Mouse (Mus musculus): ENCODE measurements around the gene Calhm3. TPM values are rescaled to one million over a fixed set of nuclear protein-coding genes. Genes with fewer than 3 reads are reported as not detected.

The Calhm3 gene
- polyA plus RNA-seq (2015; fragmentation: Nextera tagmentation; extraction: Ambion mirVana) = not detected in 2 replicates

- H3K4me3 ChIP-seq (ENCODE audit: low read depth, low read length) = no peak within 1 kb of the TSS
- H3K36me3 ChIP-seq (replicated peaks; ENCODE audit: insufficient read depth, low read length) = no peaks in the 10 kb centered on the region
- no peak within 1 kb of the TSS for H3K27ac ChIP-seq (ENCODE audit: low read depth)
- TF ChIP-seq CTCF (IDR thresholded peaks at IDR 0.05; ENCODE audit: low read depth) (no peak), EP300 (IDR thresholded peaks at IDR 0.05; ENCODE audit: low read depth) (no peak)
- H3K9ac ChIP-seq (replicated peaks) = no peak within 1 kb of the TSS
- WGBS (ENCODE audit: insufficient replicate concordance) = 76% methylated on average over 11 of the region's 11 CpGs
- no peak within 1 kb of the TSS for H3K4me2 ChIP-seq (ENCODE audit: low read depth, low read length)
- DNase-seq = no peak
- H3K27me3 ChIP-seq (ENCODE audit: insufficient read depth, low read length) = no peaks in the 10 kb centered on the region
- H3K4me1 ChIP-seq (ENCODE audit: insufficient read depth) = no peaks in the 10 kb centered on the region
- no peaks in the 10 kb centered on the region for H3K9me3 ChIP-seq (ENCODE audit: low read length)
- no peak for ATAC-seq
Measured at GRCm38 (mm10) chr19:47157664-47158063, at the start of gene Calhm3. Calhm3 (minus strand) TSS chr19:47157764.

GRCm38 (mm10) chr19:47206126-47206525 lies 48.6 kb upstream of the Calhm3 start:
- H3K4me3 ChIP-seq (ENCODE audit: low read depth, low read length) = no peak overlapping the region
- WGBS (ENCODE audit: insufficient replicate concordance) = 77% methylated on average over 1 of the region's 1 CpGs
- no peak for TF ChIP-seq EP300 (IDR thresholded peaks at IDR 0.05; ENCODE audit: low read depth)
- no peak for TF ChIP-seq CTCF (IDR thresholded peaks at IDR 0.05; ENCODE audit: low read depth)
- H3K9me3 ChIP-seq (ENCODE audit: low read length) = no peaks in the 10 kb centered on the region
- no peaks in the 10 kb centered on the region for H3K27me3 ChIP-seq (ENCODE audit: insufficient read depth, low read length)
- no peaks in the 10 kb centered on the region for H3K4me1 ChIP-seq (ENCODE audit: insufficient read depth)
- H3K4me2 ChIP-seq (ENCODE audit: low read depth, low read length) = no peak overlapping the region
- ATAC-seq (no peak), DNase-seq (no peak)
- H3K27ac ChIP-seq (ENCODE audit: low read depth) = no peak overlapping the region
- no peak overlapping the region for H3K9ac ChIP-seq (replicated peaks)
- no peaks in the 10 kb centered on the region for H3K36me3 ChIP-seq (replicated peaks; ENCODE audit: insufficient read depth, low read length)

- Histone ChIP-seq H3K27me3 (ENCODE audit: insufficient read depth, low read length) (no peaks in the 10 kb centered on the region), H3K27ac (ENCODE audit: low read depth) (no peak overlapping the region), H3K9ac (replicated peaks) (no peak overlapping the region), H3K4me1 (ENCODE audit: insufficient read depth) (no peaks in the 10 kb centered on the region), H3K9me3 (ENCODE audit: low read length) (no peaks in the 10 kb centered on the region), H3K4me3 (ENCODE audit: low read depth, low read length) (no peak overlapping the region), H3K4me2 (ENCODE audit: low read depth, low read length) (no peak overlapping the region), H3K36me3 (replicated peaks; ENCODE audit: insufficient read depth, low read length) (no peaks in the 10 kb centered on the region)
- TF ChIP-seq CTCF (IDR thresholded peaks at IDR 0.05; ENCODE audit: low read depth) (no peak), EP300 (IDR thresholded peaks at IDR 0.05; ENCODE audit: low read depth) (no peak)
- DNase-seq = no peak
- no peak for ATAC-seq
- 79% methylated on average over 6 of the region's 6 CpGs for WGBS (ENCODE audit: insufficient replicate concordance)
Measured at GRCm38 (mm10) chr19:47204653-47205052, 47.1 kb upstream of the Calhm3 start.

GRCm38 (mm10) chr19:47203042-47203441 lies 45.5 kb upstream of the Calhm3 start:
- no peak overlapping the region for H3K27ac ChIP-seq (ENCODE audit: low read depth)
- 80% methylated on average over 6 of the region's 6 CpGs for WGBS (ENCODE audit: insufficient replicate concordance)
- H3K36me3 ChIP-seq (replicated peaks; ENCODE audit: insufficient read depth, low read length) = no peaks in the 10 kb centered on the region
- DNase-seq (no peak), ATAC-seq (no peak)
- H3K4me1 ChIP-seq (ENCODE audit: insufficient read depth) = no peaks in the 10 kb centered on the region
- no peak overlapping the region for H3K4me3 ChIP-seq (ENCODE audit: low read depth, low read length)
- no peaks in the 10 kb centered on the region for H3K27me3 ChIP-seq (ENCODE audit: insufficient read depth, low read length)
- H3K9me3 ChIP-seq (ENCODE audit: low read length) = no peaks in the 10 kb centered on the region
- H3K4me2 ChIP-seq (ENCODE audit: low read depth, low read length) = no peak overlapping the region
- H3K9ac ChIP-seq (replicated peaks) = no peak overlapping the region
- TF ChIP-seq CTCF (IDR thresholded peaks at IDR 0.05; ENCODE audit: low read depth) (no peak), EP300 (IDR thresholded peaks at IDR 0.05; ENCODE audit: low read depth) (no peak)

GRCm38 (mm10) chr19:47202429-47202828 lies 44.9 kb upstream of the Calhm3 start:
- no peaks in the 10 kb centered on the region for H3K4me1 ChIP-seq (ENCODE audit: insufficient read depth)
- WGBS (ENCODE audit: insufficient replicate concordance) = 63% methylated on average over 6 of the region's 6 CpGs
- no peak for DNase-seq
- no peaks in the 10 kb centered on the region for H3K9me3 ChIP-seq (ENCODE audit: low read length)
- H3K4me2 ChIP-seq (ENCODE audit: low read depth, low read length) = no peak overlapping the region
- no peak for TF ChIP-seq CTCF (IDR thresholded peaks at IDR 0.05; ENCODE audit: low read depth)
- no peak for TF ChIP-seq EP300 (IDR thresholded peaks at IDR 0.05; ENCODE audit: low read depth)
- no peak overlapping the region for H3K4me3 ChIP-seq (ENCODE audit: low read depth, low read length)
- no peaks in the 10 kb centered on the region for H3K36me3 ChIP-seq (replicated peaks; ENCODE audit: insufficient read depth, low read length)
- no peak overlapping the region for H3K9ac ChIP-seq (replicated peaks)
- H3K27ac ChIP-seq (ENCODE audit: low read depth) = no peak overlapping the region
- no peaks in the 10 kb centered on the region for H3K27me3 ChIP-seq (ENCODE audit: insufficient read depth, low read length)
- ATAC-seq = no peak

- H3K4me2 ChIP-seq (ENCODE audit: low read depth, low read length) = no peak overlapping the region
- ATAC-seq = no peak
- H3K27ac ChIP-seq (ENCODE audit: low read depth) = no peak overlapping the region
- TF ChIP-seq EP300 (IDR thresholded peaks at IDR 0.05; ENCODE audit: low read depth) (no peak), CTCF (IDR thresholded peaks at IDR 0.05; ENCODE audit: low read depth) (no peak)
- H3K27me3 ChIP-seq (ENCODE audit: insufficient read depth, low read length) = no peaks in the 10 kb centered on the region
- no peak for DNase-seq
- 69% methylated on average over 12 of the region's 12 CpGs for WGBS (ENCODE audit: insufficient replicate concordance)
- no peaks in the 10 kb centered on the region for H3K9me3 ChIP-seq (ENCODE audit: low read length)
- no peak overlapping the region for H3K4me3 ChIP-seq (ENCODE audit: low read depth, low read length)
- no peaks in the 10 kb centered on the region for H3K4me1 ChIP-seq (ENCODE audit: insufficient read depth)
- H3K36me3 ChIP-seq (replicated peaks; ENCODE audit: insufficient read depth, low read length) = no peaks in the 10 kb centered on the region
- no peak overlapping the region for H3K9ac ChIP-seq (replicated peaks)
Measured at GRCm38 (mm10) chr19:47201972-47202371, 44.4 kb upstream of the Calhm3 start.

Measured in liver, postnatal 0 days (tissue).